Mouse (Mus musculus) testis, postnatal 10 days (tissue): ENCODE measurements around the gene Rsph6a.
"Not testable (repeated sequence)": the region's sequence is repeated elsewhere in the genome, so short reads cannot be mapped to it uniquely, and the experiment has no call there.

ENCODE experiments used
- DNase-seq: peaks from one replicate; pipeline ENCODE4 v3.0.0; 2021; ENCODE audit warnings: low spot score

Rsph6a gene

DNA sequence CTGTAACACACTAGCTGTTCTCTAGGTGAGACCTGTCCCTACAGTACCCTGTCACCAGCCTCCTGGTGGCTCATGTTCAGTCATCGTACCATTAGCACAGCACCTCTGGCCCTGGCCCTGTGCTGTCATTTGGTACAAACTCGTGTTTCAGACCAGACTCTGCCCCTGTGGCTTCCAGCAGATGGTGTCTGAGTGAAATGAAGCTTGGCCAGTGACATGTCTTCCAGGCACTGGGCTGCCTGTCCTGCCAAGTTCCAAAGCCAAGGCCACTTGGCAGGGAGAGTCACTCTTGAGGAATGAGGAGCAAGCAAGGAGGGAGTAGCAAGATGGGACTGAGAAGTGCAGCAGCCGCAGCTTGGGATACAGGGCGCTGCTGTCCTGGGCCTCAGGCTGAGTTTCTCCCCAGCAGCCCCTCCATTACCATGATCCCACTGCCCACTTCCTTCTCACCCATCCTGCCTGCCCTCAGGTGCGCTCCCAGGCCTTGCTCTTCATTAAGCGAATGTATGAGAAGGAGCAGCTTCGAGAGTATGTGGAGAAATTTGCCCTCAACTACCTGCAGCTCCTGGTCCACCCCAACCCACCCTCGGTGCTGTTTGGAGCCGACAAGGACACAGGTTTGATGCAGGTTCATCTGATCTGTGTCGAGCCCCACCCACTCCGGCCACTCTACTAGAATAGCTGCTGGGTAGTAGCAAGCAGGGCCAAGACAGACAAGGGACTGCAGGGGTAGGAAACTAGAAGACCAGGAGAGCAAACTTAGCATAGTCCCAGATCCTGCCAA, 8.0 kb upstream of the Rsph6a start:
- DNase-seq: peak; percentile 66

DNA sequence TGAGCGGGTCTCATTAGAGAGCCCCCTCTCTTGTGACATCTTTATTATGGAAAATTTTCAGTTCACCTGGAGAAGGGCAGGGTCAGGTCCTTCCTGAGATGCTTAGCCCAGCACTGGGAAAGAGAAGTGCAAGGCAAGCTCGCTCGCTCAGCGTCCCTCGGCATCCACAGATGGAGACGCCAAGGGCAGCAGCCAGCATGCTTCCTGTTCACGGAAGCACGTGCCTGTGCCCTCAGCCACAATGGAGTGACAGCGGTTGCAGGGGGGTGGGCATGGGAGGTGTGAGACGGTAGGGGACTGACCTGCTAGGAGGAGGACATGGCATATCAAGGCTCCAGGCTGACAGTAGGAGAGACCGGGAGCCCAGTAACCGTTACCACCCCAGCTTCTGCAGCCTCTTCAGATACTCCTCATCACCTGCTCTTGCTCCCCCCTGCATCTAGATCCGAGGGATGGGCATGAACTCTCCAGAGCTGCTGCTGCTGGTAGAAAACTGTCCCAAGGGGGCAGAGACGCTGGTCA, 6.4 kb upstream of the Rsph6a start:
- no peak for DNase-seq

GRCm38 (mm10) chr7:19049252-19049651, 5.2 kb upstream of the Rsph6a start:
- no peak for DNase-seq

DNA sequence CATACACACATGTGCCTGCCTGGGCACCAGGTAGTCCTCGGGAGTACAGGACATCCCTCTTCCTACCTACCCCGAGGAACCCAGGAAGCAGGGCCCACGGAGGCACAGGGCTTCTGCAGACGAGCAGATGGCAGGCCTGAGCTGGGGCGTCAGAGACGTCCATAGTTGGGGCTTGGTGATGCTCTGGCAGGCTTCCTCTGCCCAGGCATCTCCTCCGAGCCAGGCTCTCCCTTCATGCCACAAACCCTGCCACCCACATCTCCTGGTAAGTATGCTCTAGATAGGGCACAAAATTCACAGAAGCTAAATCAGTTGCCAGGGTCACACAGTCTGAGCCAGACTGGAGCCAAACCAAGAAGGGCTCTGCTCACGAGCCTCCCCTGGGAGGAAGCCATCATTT, 4.3 kb upstream of the Rsph6a start:
- no peak for DNase-seq

DNA sequence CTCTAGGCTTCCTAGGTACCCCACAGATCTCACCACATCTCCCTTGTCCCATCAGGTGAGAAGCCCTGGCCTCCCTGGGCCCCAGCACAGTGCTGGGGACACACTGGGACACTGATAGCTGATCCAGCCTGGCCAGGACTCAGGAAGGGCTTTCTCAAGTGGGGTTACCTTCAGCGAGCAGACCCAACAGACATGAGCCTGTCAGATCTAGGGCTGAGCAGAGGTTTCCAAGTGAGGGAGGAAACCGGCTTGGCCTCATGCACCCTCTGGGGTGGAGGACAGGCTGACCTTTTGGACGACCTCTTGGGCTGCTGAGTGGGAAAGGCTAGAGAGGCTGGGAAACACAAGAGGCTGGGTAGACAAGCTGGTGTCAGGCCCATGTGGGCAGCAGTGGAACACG, 3.3 kb upstream of the Rsph6a start:
- DNase-seq: no peak

- DNase-seq: no peak
These were observed 1.9 kb upstream of the Rsph6a start for GRCm38 (mm10) chr7:19052345-19053135.

DNA sequence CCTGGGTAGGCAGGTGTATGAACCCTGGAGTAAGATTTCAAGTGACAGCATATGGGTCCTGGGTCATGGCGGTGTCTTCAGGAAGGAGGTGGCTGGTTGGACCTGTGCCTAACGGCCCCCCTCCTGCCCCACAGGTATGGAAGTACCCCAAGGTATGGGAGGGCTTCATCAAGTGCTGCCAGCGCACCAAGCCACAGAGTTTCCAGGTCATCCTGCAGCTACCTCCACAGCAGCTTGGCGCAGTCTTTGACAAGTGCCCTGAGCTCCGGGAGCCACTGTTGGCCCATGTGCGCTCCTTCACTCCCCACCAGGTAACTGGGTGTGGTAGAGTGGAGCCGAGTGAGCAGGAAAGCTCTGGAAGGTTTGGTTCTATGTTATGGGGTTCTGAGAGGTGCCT, 1.4 kb upstream of the Rsph6a start:
- no peak for DNase-seq

DNA sequence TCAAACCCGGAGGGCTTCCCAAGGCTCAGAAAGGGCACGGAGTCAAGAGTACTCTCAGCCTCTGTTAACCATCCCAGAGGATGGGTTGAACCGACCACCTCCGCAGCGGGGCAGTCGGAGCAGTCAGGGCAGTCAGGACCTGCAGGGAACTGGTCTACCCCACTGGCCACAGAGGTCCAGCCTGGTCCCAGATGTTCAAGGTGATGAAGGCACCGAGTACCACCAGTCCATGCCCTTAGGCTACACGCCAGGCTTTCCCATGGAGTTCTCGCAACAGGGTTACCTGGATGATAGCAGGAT, 237 bp downstream of the Rsph6a start:
- DNase-seq: no peak

GRCm38 (mm10) chr7:19055108-19055507, 618 bp downstream of the Rsph6a start:
- DNase-seq: no peak

DNA sequence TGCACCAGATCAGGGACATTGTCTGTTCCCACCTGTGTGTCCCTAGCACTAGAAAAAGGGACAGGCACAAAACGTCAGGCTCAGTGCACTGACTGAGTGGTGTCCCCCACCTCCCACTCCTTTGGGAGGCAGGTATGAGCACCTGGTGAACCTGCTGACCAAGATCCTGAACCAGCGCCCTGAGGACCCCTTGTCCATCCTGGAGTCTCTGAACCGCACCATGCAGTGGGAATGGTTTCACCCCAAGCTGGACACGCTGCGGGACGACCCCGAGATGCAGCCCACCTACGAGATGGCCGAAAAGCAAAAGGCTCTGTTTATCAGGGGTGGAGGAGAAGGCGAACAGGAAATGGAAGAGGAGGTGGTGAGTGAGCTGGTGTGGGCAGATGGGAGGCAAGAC, 2.9 kb downstream of the Rsph6a start:
- no peak for DNase-seq

DNA sequence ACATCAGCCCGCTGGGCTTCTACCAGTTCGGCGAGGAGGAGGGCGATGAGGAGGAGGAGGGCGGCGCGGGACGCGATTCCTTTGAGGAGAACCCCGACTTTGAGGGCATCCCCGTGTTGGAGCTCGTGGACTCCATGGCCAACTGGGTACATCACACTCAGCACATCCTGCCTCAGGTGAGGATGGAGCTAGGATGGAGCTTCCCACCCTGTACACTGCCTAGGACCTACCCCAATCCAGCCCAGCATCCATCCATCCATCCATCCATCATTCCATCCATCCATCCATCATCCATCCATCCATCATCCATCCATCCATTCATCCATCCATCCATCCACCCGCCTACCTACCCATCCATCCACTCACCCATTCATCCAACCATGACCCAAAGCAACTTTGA, 11.4 kb downstream of the Rsph6a start:
- peak; percentile 44 for DNase-seq

- DNase-seq: peak; percentile 50
These were observed 12.6 kb downstream of the Rsph6a start for GRCm38 (mm10) chr7:19067063-19067462.

DNA sequence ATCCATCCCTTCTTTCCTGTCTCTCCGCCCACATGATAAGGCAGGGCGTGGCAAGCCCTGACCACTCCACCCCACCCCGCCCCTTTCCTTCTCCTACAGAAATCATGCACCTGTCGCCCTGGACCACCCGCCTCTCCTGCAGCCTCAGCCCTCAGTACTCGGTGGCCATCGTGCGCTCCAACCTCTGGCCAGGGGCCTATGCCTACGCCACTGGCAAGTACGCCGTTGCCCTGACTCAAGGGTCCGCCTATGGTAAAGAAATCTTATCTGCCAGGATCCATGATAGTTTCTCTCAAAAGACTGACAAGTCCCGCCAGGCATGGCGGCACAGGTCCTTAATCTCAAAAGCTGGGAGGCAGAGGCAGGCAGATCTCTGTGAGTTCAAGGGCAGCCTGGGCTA, 13.4 kb downstream of the Rsph6a start:
- peak; percentile 46 for DNase-seq

DNA sequence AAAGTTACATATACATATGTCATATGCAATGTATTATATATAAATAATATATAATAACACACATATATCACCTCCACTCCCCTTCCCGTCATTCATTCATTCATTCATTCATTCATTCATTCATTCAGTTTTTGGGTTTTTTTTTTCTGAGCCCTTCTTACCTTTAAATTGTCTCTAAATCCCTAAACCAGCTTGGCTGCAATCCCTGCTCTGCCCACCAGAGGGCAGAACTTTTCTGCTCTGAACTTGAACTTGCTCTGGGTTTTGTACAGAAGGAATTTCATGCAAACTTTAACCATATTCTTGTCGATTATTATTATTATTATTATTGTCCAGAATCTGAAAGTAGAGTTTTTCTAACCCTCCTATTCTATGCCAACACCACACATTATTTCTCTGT, 14.2 kb downstream of the Rsph6a start:
- DNase-seq: peak; percentile 87

GRCm38 (mm10) chr7:19069500-19069899, 15.0 kb downstream of the Rsph6a start:
- peak; percentile 65 for DNase-seq

DNA sequence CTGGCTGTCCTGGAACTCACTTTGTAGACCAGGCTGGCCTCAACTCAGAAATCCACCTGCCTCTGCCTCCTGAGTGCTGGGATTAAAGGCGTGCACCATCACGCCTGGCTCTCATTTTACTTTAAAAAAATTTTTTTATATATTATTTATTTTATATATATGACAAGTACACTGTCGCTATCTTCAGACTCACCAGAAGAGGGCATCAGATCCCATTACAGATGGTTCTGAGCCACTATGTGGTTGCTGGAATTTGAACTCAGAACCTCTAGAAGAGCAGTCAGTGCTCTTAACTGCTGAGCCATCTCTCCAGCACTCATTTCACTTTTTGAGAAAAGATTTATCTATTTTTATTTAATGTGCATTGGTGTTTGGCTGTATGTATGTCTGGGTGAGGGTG, 16.5 kb downstream of the Rsph6a start:
- DNase-seq: not testable (repeated sequence)

GRCm38 (mm10) chr7:19073504-19073903, 19.0 kb downstream of the Rsph6a start:
- DNase-seq: peak; percentile 77

DNA sequence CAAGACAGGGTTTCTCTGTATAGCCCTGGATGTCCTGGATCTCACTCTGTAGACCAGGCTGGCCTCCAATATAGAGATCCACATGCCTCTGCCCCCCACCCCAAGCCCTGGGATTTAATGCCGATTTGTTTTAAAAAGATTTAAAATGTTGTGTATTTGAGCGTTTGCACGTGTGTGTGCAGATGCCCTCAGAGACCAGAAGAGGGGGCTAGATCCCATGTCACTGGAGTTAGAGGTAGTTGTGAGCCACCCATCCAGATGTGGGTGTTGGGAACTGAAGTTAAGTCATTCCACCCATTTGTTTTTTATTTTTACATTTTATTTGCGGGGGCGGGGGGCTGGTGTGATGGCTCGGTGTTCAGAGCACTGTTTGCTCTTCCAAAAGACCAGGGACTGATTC, 20.0 kb downstream of the Rsph6a start:
- no peak for DNase-seq

- no peak for DNase-seq
These were observed 20.7 kb downstream of the Rsph6a start for GRCm38 (mm10) chr7:19075231-19075630.

DNA sequence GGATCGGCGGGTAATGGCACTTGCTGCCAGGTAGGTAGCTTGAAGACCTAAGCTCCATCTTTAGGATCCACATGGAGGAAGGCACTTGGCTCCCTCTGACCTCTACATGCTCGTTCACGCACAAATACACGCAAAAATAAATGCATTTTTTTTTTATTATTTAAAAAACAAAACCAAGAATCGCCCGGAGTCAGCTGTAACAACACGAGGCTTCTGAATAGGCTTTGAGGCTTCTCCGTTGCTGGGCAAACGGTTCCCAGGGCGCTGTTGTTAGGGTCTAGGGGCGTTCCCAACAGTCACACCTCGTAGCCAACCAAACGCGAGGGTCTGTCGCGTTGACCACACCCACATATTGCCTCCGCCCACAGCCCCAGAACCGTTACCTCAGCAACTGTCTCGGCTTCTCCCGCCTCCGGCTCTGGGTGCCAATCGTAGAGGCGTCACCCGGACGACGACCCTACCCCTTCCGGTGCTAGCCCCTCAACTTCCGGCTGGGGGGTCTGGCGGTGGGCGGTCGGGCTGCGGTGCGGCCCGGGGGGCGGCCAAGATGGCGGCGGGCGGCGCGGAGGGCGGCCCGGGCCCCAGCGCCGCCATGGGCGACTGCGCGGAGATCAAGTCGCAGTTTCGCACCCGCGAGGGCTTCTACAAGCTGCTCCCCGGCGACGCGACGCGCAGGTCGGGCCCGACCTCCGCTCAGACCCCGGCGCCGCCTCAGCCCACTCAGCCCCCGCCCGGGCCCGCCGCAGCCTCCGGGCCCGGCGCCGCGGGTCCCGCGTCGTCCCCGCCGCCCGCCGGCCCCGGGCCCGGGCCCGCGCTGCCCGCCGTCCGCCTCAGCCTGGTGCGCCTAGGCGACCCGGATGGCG, 21.5 kb downstream of the Rsph6a start, which contains the start of gene Dmwd:
Gene Dmwd, plus strand, starts transcription at position 505 of the 863 bp plus-strand sequence.
- DNase-seq: peak; percentile 97

GRCm38 (mm10) chr7:19076586-19076991, 22.1 kb downstream of the Rsph6a start:
- peak; percentile 63 for DNase-seq

GRCm38 (mm10) chr7:19077761-19078160, 23.3 kb downstream of the Rsph6a start:
- no peak for DNase-seq
